Mouse (Mus musculus) olfactory bulb, adult 2 months (tissue): ENCODE measurements around the gene Sh3bp2.

Experiments used
- CTCF ChIP-seq: fragments of 200-500 bp; IDR thresholded peaks from 2 replicates; pipeline ENCODE4 v1.5.1; 2012; ENCODE audit warnings: low read depth, mild to moderate bottlenecking, low read length, moderate library complexity; ENCODE audit not compliant: insufficient read depth
- POLR2A ChIP-seq: fragments of 200-500 bp; IDR thresholded peaks from 2 replicates; pipeline ENCODE4 v1.6.1; 2012; ENCODE audit warnings: mild to moderate bottlenecking, low read depth, low read length, moderate library complexity; ENCODE audit not compliant: insufficient read depth

DNA sequence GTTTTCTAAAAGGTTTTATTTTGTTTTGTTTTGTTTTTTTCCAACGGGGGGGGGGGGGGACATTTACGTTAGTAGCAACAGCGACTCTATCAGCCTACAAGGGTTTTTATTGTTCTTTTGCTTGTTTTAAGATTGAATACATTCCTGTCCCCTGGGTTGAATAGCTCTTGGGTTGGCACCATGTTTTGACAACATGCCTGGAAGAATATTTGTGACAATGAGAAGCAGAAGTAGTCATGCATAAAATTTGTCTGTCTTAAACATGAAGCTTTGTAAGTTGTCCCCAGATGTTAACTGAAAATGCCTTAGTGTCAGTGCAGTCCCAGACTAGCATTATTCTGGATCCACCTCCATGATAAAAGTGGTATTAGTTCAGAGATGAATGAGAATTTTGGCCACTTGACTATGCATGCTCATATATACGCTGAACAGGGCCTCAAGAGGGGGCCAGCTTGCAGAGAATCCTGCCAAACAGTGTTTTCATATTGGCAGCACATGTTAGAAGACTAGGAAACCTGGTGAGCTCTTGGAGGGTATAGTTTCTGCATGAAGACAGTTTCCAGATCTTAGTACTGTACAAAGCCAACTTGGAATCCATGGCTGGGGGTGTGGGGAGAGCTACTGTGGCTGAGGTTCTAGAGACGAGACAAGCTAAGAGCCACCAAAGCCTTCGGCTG, 36.8 kb upstream of the Sh3bp2 start:
- TF ChIP-seq CTCF (no peak), POLR2A (no peak)
